ENCODE assay signal across 11 mouse cellular contexts in the genomic region with DNA sequence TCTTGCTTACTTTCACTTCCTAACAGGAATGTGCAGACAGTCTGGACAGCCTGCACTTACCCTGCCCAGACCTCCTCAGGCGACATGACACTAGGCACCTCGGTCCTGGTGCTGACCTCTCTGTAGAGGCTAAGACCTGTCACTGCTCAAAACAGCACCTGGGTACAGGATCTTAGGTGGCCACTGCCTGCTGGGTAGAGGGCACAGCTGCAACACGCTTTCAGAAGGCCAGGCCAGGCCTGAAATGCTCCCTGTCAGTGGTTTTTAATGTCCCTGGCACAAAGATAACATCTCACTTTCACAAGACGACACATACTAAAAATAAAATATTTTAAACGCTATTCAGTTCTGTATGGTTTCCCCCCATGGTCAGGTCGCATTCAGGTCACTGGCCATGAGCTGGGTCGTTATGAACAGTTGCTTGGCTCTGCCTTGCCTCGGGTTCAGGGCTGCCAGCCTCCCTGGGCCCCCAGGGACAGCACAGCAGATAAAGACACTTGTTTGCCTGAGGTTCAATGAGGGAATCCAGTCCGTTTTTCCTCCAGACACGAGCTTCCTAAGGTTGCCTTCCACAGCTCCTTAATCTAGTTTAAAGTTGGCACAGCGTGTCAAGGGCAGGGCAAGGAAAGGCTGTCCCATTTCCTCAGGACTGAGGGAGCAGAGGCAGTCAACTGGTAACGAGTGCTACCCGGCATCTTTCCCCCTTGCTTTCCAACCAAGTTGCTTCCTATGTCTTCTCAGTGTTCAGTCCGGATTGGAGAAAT. TPM values are rescaled to one million over a fixed set of nuclear protein-coding genes. Genes with fewer than 3 reads are reported as not detected.
DNase-seq lines count a peak whose midpoint lies in the region; ATAC-seq and TF ChIP-seq lines count a peak whose summit lies in the region.
"Had no signal": no experiment of that assay in that cellular context is flagged by ENCODE, and none has a peak within 500 bp of the region (broad histone marks: within the 10 kb centered on the region; RNA-seq: fewer than 3 reads in every experiment).

No protein-coding gene starts in this region.

- peak overlapping the region; percentile 31 for H3K4me2 ChIP-seq in heart, embryonic 12.5 days
- no peak overlapping the region for H3K4me2 ChIP-seq in limb, embryonic 13.5 days (replicated peaks)
- no peak overlapping the region for H3K4me2 ChIP-seq in stomach, postnatal 0 days (replicated peaks; ENCODE audit: low read depth)
- H3K4me2 ChIP-seq: liver, embryonic 15.5 days had no signal

- H3K27me3 ChIP-seq in heart, embryonic 12.5 days (replicated peaks), result no peaks in the 10 kb centered on the region
- no peaks in the 10 kb centered on the region for H3K27me3 ChIP-seq in limb, embryonic 13.5 days
- H3K27me3 ChIP-seq in limb, embryonic 10.5 days (ENCODE audit: low read depth, poor library complexity, severe bottlenecking), result no peaks in the 10 kb centered on the region
- H3K27me3 ChIP-seq in stomach, postnatal 0 days (ENCODE audit: control insufficient read depth, insufficient read depth, low read length), result no peaks in the 10 kb centered on the region
- H3K27me3 ChIP-seq: liver, embryonic 15.5 days had no signal

- WGBS in heart, embryonic 12.5 days, result 27% methylated on average over 14 of the region's 14 CpGs
- WGBS in limb, embryonic 13.5 days, result 54% methylated on average over 14 of the region's 14 CpGs
- WGBS in limb, embryonic 10.5 days, result 66% methylated on average over 14 of the region's 14 CpGs
- WGBS in stomach, postnatal 0 days, result 47% methylated on average over 14 of the region's 14 CpGs

- H3K36me3 ChIP-seq in heart, embryonic 12.5 days, result peaks cover 6% of the 10 kb centered on the region; the same call in 1 of the 2 replicates
- H3K36me3 ChIP-seq in limb, embryonic 13.5 days, result peaks cover 21% of the 10 kb centered on the region
- peaks cover 16% of the 10 kb centered on the region for H3K36me3 ChIP-seq in limb, embryonic 10.5 days
- no peaks in the 10 kb centered on the region for H3K36me3 ChIP-seq in stomach, postnatal 0 days (ENCODE audit: control insufficient read depth, insufficient read depth, low read length)
- H3K36me3 ChIP-seq: liver, embryonic 15.5 days had no signal

- DNase-seq in heart, adult 9 months (ENCODE audit: low spot score in 2 of 2), result no peak
- no peak for DNase-seq in limb, embryonic 10.5 days (ENCODE audit: low spot score)
- DNase-seq in stomach, postnatal 0 days (ENCODE audit: low spot score), result no peak
- no peak for DNase-seq in cerebellum, postnatal 25 days
- DNase-seq: forebrain, postnatal 0 days; right cerebral cortex, postnatal 4 days had no signal

- no peak overlapping the region for H3K4me3 ChIP-seq in heart, embryonic 12.5 days
- H3K4me3 ChIP-seq in limb, embryonic 13.5 days, result no peak overlapping the region
- no peak overlapping the region for H3K4me3 ChIP-seq in limb, embryonic 10.5 days
- H3K4me3 ChIP-seq in stomach, postnatal 0 days (ENCODE audit: low read depth, low read length), result no peak overlapping the region
- H3K4me3 ChIP-seq: liver, embryonic 15.5 days had no signal

- H3K4me1 ChIP-seq in heart, embryonic 12.5 days (replicated peaks), result peaks cover 57% of the 10 kb centered on the region
- H3K4me1 ChIP-seq in limb, embryonic 13.5 days, result peaks cover 10% of the 10 kb centered on the region
- H3K4me1 ChIP-seq in limb, embryonic 10.5 days, result peaks cover 14% of the 10 kb centered on the region
- H3K4me1 ChIP-seq in stomach, postnatal 0 days (replicated peaks; ENCODE audit: control insufficient read depth, insufficient read depth), result no peaks in the 10 kb centered on the region; the same call in 1 of the 2 replicates
- H3K4me1 ChIP-seq: liver, embryonic 15.5 days had no signal

- H3K27ac ChIP-seq in heart, embryonic 12.5 days (ENCODE audit: poor library complexity, severe bottlenecking), result peak overlapping the region; percentile 79
- peak overlapping the region; percentile 6; the same call in 1 of the 2 replicates for H3K27ac ChIP-seq in limb, embryonic 13.5 days
- H3K27ac ChIP-seq in limb, embryonic 10.5 days, result no peak overlapping the region
- 0 out of 2 replicates have a peak overlapping the region, but pooled peaks have one; percentile 45 for H3K27ac ChIP-seq in stomach, postnatal 0 days (replicated peaks)
- H3K27ac ChIP-seq: liver, embryonic 15.5 days had no signal

- TF ChIP-seq CTCF in stomach, postnatal 0 days (IDR thresholded peaks at IDR 0.05; ENCODE audit: low read depth), result no peak

- peak overlapping the region; percentile 55 for H3K9ac ChIP-seq in heart, embryonic 12.5 days
- H3K9ac ChIP-seq in limb, embryonic 13.5 days, result no peak overlapping the region
- no peak overlapping the region for H3K9ac ChIP-seq in stomach, postnatal 0 days (ENCODE audit: low read length)
- H3K9ac ChIP-seq: forebrain, postnatal 0 days; liver, embryonic 15.5 days had no signal

- no peak for ATAC-seq in heart, embryonic 12.5 days (ENCODE audit: insufficient number of reproducible peaks, low FRiP score)
- ATAC-seq in limb, embryonic 13.5 days (ENCODE audit: low FRiP score, low read depth), result no peak
- ATAC-seq in granulocyte monocyte progenitor cell, adult 5-6 weeks (replicated peaks; ENCODE audit: poor library complexity, severe bottlenecking), result 0 out of 2 replicates have a peak, but pooled peaks have one; percentile 30
- ATAC-seq in stomach, postnatal 0 days (ENCODE audit: low FRiP score, low TSS enrichment), result no peak
- ATAC-seq: forebrain, postnatal 0 days had no signal

- H3K9me3 ChIP-seq in heart, embryonic 12.5 days (replicated peaks), result no peaks in the 10 kb centered on the region
- no peaks in the 10 kb centered on the region for H3K9me3 ChIP-seq in limb, embryonic 13.5 days
- no peaks in the 10 kb centered on the region for H3K9me3 ChIP-seq in limb, embryonic 10.5 days (replicated peaks)
- H3K9me3 ChIP-seq in stomach, postnatal 0 days (ENCODE audit: control insufficient read depth, low read length), result no peaks in the 10 kb centered on the region
- H3K9me3 ChIP-seq: liver, embryonic 15.5 days had no signal

- TF ChIP-seq EP300 in stomach, postnatal 0 days (optimal IDR thresholded peaks at IDR 0.05), result no peak

RNA-seq across cellular contexts. Expression of a gene that starts 27.6 kb away (rescaled TPM):
- polyA plus RNA-seq in heart, embryonic 12.5 days (2016; fragmentation: Nextera tagmentation; extraction: Ambion mirVana), result 69.9 and 72.1 TPM in 2 replicates
- polyA plus RNA-seq in limb, embryonic 13.5 days (2015; fragmentation: Nextera tagmentation; extraction: Ambion mirVana), result 75.6 and 78.1 TPM in 2 replicates
- polyA plus RNA-seq in limb, embryonic 10.5 days (2016; fragmentation: Nextera tagmentation; extraction: Ambion mirVana), result 95.0 and 98.8 TPM in 2 replicates
- not detected in 2 replicates for total RNA-seq in granulocyte monocyte progenitor cell, adult 5-6 weeks (2014; fragmentation: Nextera tagmentation)
- not detected in 2 replicates for total RNA-seq in granulocyte monocyte progenitor cell, adult 5-6 weeks (2017)
- 18.1 and 21.1 TPM in 2 replicates for polyA plus RNA-seq in stomach, postnatal 0 days (2015; fragmentation: Nextera tagmentation; extraction: Ambion mirVana)

RNA-seq across cellular contexts. Expression of a gene that starts 30.6 kb away (rescaled TPM):
- 9.1 and 10.0 TPM in 2 replicates for polyA plus RNA-seq in heart, embryonic 12.5 days (2016; fragmentation: Nextera tagmentation; extraction: Ambion mirVana)
- polyA plus RNA-seq in limb, embryonic 13.5 days (2015; fragmentation: Nextera tagmentation; extraction: Ambion mirVana), result 14.7 and 15.8 TPM in 2 replicates
- polyA plus RNA-seq in limb, embryonic 10.5 days (2016; fragmentation: Nextera tagmentation; extraction: Ambion mirVana), result 14.2 and 25.1 TPM in 2 replicates
- 9.4 TPM in 1 of 2 replicates, not detected in the other for total RNA-seq in granulocyte monocyte progenitor cell, adult 5-6 weeks (2014; fragmentation: Nextera tagmentation)
- total RNA-seq in granulocyte monocyte progenitor cell, adult 5-6 weeks (2017), result 0.17 TPM in 1 of 2 replicates, not detected in the other
- polyA plus RNA-seq in stomach, postnatal 0 days (2015; fragmentation: Nextera tagmentation; extraction: Ambion mirVana), result 1.8 and 2.0 TPM in 2 replicates

RNA-seq across cellular contexts. Expression of a gene that starts 43.8 kb away (rescaled TPM):
- not detected in 2 replicates for polyA plus RNA-seq in heart, embryonic 12.5 days (2016; fragmentation: Nextera tagmentation; extraction: Ambion mirVana)
- not detected in 2 replicates for polyA plus RNA-seq in limb, embryonic 13.5 days (2015; fragmentation: Nextera tagmentation; extraction: Ambion mirVana)
- polyA plus RNA-seq in limb, embryonic 10.5 days (2016; fragmentation: Nextera tagmentation; extraction: Ambion mirVana), result not detected in 2 replicates
- total RNA-seq in granulocyte monocyte progenitor cell, adult 5-6 weeks (2014; fragmentation: Nextera tagmentation), result not detected in 2 replicates
- total RNA-seq in granulocyte monocyte progenitor cell, adult 5-6 weeks (2017), result not detected in 2 replicates
- 3.2 and 5.9 TPM in 2 replicates for polyA plus RNA-seq in stomach, postnatal 0 days (2015; fragmentation: Nextera tagmentation; extraction: Ambion mirVana)
- total RNA-seq: megakaryocyte, adult 5-6 weeks had no signal
- polyA plus RNA-seq: liver, embryonic 15.5 days had no signal
